Mouse (Mus musculus) thymus, adult 2 months (tissue): ENCODE measurements around the gene Nms.

Experiments used
- CTCF ChIP-seq: fragments of 200-500 bp; IDR thresholded peaks from 2 replicates; pipeline ENCODE4 v1.5.1; 2012; ENCODE audit warnings: mild to moderate bottlenecking, control low read depth, low read length, moderate library complexity, borderline replicate concordance; ENCODE audit not compliant: control insufficient read depth, poor library complexity, insufficient read depth; ENCODE audit errors: extremely low read depth
- POLR2A ChIP-seq: fragments of 200-500 bp; IDR thresholded peaks from 2 replicates; pipeline ENCODE4 v1.6.1; 2012; ENCODE audit warnings: mild to moderate bottlenecking, low read length, control low read depth, moderate library complexity; ENCODE audit not compliant: control insufficient read depth, poor library complexity, insufficient read depth; ENCODE audit errors: extremely low read depth

DNA sequence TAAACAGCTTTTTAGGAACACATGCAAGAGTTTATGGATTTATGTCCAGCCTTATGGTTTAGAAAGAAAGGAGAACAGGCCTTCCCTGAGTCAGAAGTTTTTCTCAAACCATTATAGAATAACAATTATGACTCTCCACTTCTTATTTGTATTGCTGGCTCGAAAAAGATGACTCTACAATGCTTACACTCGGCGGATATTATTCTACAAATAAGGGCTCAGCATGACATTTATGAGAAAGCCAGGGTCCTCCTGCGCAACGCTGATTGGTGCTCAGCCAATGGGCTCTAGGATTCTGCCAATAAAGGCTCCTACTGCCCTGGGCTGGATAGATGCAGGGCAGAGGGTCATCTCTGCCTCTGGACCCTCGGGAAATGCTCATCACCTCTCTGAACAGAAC, at the start of gene Nms:
- TF ChIP-seq CTCF, result no peak
- no peak for TF ChIP-seq POLR2A
